Mouse (Mus musculus) C2C12 (cell line): Measurements from ENCODE around the gene Gm3187.
"Not testable (repeated sequence)": the region's sequence is repeated elsewhere in the genome, so short reads cannot be mapped to it uniquely, and the experiment has no call there.

Source experiments
- CTCF ChIP-seq: IDR thresholded peaks from one replicate; pipeline ENCODE4 v1.5.1; 2011; ENCODE audit not compliant: control insufficient read depth, insufficient read depth, insufficient read length
- USF1 ChIP-seq: IDR thresholded peaks from one replicate; pipeline ENCODE4 v1.6.1; 2011; ENCODE audit warnings: low read depth, mild to moderate bottlenecking, control low read depth, moderate library complexity

DNA sequence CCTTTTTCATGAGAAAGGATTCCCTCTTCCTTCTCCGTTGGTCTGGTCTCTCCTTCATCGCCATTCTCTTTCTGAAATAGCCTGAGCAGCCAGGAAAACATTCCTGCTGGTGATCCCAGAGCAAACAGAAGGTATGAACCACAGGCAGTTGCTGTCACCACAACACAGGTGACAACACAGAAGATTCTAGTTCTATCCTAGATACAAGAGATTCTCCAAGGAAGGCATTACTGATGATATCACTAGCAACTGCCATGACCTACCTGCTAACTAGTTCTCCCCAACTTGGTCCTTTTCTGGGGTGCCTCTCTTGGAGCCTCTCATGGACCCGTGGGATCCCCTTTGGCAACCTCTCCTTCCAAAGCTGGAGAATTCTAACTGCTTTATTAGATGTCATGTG lies 6.3 kb upstream of the Gm3187 start, which contains the start of gene Gm8246:
- not testable (repeated sequence) for TF ChIP-seq CTCF, USF1
